Mouse (Mus musculus): ENCODE data around the gene Rab37.

Rab37 gene

DNA sequence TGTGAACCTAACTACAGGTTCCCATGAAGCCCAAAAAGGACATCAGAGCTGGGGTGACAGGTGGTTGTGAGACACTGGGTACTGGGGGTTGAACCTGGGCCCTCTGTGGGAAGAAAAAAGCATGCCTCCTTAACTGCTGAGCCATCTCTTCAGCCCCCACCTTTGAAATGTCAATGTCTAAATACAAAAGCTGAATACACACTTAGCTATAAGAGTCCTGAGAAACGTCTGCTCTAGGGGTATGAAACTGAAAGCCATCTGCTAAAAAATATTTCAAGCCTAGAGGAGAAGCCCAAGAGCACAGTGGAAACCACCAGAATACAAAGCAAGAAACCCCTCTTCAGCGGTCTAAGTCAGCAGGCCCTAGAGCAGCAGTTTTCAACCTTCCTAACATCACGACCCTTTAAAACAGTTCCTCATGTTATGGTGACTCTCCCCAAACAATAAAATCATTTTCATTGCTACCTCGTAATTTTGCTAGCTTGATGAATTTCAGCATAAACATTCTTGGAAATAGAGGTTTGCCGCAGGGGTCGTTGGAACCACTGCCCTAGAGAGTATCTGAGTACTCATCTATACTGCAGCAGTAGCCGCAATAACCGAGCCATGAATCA, 40.6 kb downstream of the Rab37 start:
- no peak for DNase-seq (ENCODE audit: low read depth, low spot score)

DNA sequence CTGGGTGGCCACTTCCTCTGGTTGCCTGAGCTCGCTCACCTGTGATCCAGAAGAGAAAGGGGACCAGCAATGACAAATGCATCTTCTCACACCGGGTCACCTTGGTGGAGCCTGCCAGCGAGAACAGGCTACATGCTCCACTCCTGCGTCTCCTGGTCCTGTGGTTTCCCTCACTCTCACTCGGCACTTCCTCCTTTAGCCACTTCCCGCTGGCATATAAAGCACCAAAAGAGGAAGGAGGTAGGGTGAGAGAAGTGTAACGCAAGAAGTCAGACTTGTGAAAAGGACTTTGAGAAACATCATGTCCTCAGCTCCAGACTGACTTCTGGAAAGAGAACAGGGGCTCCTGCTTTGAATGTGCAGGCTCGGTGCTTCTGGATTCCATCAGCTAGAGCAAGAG, 42.6 kb downstream of the Rab37 start, which contains the start of gene Cd300lf:
TSS of gene Cd300lf (minus strand) at position 193 of the 400 bp plus-strand sequence.
- DNase-seq (ENCODE audit: low read depth, low spot score), result no peak

DNA sequence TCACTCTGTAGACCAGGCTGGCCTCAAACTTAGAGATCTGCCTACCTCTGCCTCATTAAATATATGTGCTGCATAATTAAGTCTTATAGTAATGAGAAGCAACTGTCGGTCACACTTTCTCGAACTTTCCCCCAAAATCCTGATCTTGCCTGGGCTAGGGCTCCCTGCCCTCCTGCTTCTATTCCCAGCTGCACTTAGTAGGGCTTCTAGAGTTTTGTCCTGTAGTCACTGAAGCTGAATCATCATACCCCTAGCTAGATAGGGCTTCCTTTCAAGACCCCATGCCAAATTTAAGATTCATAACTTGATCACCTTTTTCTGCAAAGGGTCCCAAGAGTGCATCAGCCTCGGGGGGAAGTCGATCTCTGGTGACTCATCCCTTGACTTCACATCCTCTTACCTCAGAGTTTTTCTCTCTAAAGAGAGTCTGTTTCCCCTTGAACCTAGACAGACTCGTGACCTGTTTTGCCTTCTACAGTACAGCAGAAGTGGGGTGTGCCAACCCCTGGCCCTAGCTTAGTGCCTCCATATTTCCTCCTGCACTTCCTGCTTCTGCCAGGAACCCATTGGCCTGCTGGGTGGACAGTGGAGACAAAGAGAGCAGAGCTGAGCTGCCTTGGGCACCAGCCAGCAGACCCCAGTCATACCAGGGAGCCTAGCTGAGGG, 47.5 kb downstream of the Rab37 start:
- no peak for DNase-seq (ENCODE audit: low read depth, low spot score)

DNA sequence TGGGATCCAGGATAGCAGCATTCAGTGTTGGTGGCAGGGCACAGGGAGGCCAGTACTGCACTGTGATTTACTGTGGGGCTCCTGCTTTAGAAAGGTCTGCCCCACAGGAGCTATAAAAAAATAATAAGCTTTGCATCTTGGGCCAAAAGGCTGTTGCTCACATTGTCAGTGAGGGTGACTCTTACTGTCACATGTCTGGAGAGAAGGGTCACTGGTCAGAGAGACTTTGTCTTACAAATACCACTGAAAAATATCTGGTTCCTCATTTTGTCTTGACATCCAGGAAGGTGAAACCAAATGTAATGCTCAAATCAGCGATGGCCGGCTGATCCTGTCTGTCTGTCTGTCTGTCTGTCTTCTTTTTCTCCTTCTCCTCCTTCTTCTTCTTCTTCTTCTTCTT, 50.7 kb downstream of the Rab37 start:
- DNase-seq (ENCODE audit: low read depth, low spot score), result no peak

DNA sequence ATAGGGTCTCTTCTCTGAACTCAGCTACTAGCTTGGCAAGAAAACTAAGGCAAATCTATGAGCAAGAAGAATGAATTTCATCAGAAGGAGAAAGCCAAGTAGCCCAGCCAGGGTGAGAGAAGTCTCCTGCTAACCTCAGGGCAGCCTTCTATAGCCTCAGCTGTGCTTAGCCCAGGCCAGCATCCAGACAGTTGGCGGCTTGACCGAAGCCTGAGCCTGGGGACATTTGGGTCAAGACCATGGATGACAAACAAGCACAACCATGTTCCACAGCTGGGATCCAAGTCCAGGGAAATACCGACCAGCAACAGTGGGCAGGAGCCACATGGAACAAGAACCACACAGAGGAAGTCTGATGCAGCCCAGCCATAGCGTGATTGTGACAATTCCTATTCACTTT, 56.6 kb downstream of the Rab37 start:
- DNase-seq (ENCODE audit: low read depth, low spot score), result no peak

DNA sequence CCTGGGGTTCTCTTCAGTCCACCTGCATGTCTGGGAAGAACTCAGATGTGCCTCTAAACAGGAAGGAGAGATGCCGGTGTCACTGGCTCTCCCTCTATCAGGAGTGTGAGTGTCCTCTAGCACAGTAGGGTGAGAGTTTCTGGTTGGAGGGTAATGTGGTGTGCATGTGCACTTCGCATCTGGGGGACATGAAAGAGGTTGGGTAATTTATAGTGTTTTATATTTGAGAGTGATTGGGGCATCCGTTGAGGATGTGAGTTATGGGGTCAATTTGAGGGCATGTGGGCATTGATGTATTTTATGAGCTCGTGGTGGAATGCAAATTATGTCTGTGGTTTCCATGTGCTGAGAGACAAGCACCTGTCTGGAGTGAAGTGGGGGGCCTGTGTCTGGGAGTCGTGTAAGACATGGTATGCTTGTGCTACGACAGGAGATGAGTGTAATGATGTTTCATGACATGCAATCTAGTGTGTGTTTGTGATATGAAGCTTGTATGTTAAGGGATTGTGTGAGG, 59.6 kb downstream of the Rab37 start:
- DNase-seq (ENCODE audit: low read depth, low spot score), result no peak

DNA sequence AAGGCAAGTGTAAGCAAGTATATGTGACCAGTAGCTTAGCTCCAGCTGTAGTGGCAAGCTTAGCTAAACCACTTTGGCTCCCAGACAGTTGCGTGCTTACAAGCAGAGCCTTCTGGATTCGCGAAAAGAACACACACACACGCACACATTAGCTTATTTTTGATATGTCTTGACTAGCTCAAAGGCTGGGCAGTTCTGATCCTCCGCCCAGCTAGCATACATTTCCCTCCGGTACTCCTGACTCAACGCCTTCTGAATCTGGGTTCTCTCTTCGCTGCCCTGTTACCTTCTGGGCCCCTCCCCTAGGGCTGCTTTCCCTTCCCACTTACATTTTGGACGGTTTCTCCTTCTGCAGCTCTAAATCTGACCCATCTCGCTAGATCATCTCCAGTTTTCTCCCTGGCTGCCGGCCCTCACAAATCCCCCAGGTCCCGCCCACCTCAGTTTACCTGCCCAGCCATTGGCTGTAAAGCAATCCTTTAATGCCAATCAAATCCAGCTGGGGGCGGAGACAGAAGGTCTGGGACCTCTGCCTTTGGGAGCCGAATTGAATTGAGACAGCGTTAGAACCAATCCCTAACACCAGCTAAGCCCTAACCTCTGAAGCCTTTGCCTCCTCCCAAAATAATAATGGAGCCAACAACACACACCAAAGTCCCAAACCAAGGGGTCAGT, 60.7 kb downstream of the Rab37 start:
- DNase-seq (ENCODE audit: low read depth, low spot score), result peak; percentile 74

DNA sequence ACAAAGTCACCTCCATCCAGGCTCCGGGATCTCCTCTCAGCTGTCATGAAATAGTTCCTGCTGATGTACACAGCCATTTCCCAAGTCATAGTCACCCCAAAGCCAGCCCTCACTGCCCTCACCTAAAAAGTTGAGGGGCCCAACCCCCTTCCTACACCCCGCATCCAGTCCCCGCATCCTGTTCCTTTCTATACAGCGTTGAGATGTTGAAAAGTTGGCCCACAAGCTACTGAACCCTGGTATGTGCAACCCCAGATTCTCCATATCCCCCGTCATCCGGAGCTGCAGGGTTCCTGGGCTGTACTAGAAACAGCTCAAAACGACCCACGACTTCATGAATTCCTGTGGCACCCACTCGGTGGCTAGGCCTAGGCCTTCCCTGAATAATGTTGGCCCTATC, 61.9 kb downstream of the Rab37 start:
- no peak for DNase-seq (ENCODE audit: low read depth, low spot score)

DNA sequence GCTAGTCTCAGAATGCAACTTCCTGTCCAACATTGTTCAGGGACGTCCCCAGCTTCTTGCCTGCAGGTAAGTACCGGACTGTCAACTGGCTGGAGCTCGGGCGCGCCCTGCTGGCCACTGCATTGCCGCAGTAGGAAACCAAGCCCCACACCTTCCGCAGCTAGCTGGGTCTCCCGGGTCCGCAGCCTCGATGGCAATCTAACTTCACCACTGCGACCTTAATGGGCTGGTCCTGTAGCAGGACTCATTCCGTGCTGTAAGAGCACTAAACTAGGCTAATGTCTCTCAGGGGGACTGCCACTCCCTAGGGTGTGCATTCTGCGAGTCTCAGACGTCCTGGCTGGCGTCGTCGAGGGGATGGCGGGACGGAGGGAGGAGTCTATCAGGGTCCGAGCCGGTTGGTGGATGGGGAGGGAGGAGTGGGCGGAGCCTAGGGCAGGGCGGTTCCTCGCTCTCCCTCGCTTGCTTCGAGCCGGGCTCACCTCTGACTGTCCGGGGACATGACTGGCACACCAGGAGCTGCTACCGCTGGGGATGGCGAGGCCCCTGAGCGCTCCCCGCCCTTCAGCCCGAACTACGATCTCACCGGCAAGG, 62.6 kb downstream of the Rab37 start:
- DNase-seq (ENCODE audit: low read depth, low spot score), result peak; percentile 53

DNA sequence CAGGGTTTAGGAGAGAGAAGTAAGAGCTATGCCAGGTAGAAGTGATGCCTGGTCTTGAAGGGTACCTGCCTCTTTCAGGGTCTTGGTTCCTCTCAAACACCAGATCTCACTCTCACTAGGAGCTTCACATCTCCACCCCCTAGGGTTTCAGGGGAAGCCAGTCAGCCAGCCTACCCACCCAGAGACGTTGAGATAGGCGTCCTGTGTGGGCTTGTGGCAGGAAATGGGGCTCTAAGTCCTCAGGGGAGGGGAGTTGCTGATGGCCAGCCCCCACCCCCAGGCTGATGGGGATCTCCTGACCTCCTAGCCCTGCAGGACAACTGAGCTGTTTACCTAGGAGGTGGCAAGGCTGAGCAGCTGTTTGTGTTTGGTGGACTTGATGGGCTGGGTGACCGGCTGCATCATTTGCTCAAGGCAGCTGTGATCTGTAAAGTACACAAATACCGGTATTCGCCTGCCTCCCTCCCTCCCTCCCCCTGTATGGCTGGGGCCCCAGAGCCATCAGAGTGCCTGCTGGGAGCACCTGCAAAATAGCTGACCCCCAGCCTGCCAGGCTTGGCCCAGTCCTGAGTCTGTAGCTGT, 63.9 kb downstream of the Rab37 start:
- no peak for DNase-seq (ENCODE audit: low read depth, low spot score)

DNA sequence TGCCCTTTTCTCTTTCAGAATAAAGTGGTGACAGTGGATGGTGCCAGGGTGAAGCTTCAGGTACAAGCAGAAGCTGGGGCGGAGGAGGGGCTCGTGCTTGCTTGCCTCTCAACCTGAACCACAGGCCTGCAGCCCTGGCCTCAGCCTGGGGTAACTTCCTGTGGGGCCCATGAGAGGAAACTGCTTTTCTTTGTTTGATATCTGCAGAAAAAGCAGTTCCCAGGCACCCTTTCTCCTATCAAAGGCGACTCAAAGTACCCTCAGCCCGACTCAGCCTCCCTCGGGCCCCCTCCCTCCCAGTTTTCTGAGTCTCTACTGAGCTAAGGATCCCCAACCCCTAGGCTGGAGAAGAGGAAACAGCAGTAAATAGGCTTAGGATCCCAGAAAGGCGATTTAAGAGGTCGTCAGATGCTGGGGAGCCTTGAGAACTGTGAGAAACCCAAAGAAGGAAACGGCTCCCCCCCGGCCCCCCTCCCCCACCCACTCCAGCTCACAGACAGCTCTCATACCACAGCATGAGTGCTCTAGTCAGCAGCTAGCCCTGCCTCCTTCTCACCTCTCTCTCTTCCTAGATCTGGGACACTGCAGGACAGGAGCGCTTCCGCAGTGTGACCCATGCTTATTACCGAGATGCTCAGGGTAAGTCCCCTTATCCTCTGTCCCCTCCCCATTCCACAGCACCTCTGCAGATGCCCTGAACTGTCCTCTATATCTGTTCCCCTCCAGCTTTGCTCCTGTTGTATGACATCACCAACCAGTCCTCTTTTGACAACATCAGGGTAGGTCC, 66.9 kb downstream of the Rab37 start:
- DNase-seq (ENCODE audit: low read depth, low spot score), result no peak

DNA sequence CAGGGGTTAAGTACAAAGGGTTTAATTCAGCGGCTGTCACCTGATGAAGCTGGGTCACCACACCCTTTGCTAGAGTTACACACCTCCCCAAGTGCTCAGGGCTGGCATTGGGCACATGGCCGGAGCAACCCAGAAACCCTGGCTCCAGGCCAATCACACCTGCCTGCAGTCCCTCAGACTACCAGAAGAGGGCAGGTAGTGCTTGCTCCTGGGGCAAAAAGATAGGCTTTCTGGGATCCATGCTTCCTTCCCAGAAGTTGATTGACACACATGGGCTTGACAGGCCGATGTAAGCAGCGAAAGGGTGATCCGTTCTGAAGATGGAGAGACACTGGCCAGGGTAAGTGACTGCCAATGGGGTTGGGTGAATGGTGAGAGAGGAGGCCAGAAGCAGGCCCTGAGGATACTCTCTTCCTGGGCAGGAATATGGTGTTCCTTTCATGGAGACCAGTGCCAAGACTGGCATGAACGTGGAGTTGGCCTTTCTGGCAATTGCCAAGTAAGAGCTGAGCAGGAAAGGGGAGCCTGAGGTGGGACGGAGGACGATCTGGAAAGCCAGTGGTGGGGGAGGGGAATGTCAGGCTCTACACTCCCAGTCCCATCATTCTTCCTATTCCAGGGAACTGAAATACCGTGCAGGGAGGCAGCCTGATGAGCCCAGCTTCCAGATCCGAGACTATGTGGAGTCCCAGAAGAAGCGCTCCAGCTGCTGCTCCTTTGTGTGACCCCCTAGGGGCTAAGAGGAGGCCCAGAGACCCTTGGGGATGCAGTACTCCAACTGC, 69.0 kb downstream of the Rab37 start:
- DNase-seq (ENCODE audit: low read depth, low spot score), result no peak

DNA sequence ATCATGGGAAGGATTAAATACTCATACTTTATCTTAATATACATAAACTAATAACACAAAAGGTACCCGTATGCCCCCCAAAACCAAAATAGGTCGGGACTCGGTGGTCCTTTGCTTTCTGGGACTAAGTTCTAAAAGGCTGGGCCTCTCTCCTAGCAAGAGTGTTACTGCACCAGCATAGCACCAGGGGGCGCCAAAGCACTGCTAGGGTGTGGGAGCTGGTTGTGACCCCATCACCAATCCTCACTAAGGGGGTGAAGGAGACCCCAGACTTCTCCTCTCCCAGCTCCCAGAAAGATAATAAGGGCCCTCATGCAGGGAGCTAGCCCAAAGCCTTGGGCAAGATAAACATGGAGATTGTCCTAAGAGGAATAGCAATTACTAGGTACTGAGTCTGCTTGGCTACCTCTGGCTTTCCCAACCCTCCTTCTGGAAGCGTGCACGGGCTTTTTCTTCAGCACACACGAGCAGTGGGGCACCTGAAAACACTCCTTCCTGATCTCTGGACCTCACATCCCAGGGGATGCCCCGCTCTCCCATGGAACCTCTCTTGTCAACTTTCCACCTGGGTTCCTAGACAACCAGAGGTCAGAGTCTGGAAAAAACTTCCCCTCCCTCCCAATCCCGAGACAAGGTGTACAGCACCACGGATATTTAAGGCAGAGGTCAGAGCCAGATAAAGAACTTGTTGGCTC, 69.8 kb downstream of the Rab37 start:
- no peak for DNase-seq (ENCODE audit: low read depth, low spot score)

DNA sequence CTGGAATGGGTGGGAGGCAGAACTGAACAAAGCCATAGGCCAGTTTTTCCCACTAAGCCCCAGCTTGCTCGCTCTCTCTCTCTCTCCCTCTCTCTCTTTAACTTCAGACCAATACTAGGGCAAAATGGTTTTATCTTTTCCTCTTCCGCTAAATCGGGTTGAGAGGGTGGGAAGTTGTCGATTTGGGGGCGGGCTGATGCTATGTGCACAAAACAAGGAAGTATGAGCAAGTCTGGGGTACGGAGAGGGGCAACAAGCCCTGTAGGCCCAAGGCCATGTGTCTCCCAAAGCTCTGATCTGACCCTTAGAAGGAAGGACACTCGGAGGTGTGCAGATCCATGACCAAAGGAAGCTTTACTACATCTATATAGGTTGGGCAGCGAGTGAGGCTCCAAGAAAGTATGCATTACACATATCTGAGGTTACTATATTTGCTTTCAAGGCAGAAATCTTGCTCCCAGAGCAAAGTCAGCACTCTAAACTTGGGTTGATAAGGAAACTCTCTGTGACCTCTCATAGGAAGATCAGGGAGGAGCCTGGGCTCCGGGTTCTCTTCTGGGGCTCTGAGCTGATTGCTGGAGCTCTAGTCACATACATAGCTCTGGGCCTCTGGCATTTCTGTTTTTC, 70.5 kb downstream of the Rab37 start:
- no peak for DNase-seq (ENCODE audit: low read depth, low spot score)

DNA sequence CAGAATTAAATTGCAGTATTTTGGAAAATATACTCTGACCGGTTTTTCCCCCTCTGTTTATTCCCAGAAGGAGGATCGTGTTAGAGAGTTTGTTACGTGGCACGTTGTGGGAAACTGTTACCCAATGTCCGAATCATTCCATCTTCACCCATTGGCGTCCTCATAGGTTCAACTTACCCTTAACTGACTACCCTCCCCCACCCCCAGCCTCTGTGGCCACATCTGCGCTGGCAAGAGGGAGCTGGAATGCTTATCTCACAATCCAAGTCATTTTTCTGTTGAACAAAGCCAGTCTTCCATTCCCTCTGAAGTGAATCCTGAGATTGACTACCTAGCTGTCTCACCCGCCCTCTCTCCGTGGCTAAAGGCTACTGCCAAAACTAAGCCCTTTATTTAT, 71.0 kb downstream of the Rab37 start:
- no peak for DNase-seq (ENCODE audit: low read depth, low spot score)

DNA sequence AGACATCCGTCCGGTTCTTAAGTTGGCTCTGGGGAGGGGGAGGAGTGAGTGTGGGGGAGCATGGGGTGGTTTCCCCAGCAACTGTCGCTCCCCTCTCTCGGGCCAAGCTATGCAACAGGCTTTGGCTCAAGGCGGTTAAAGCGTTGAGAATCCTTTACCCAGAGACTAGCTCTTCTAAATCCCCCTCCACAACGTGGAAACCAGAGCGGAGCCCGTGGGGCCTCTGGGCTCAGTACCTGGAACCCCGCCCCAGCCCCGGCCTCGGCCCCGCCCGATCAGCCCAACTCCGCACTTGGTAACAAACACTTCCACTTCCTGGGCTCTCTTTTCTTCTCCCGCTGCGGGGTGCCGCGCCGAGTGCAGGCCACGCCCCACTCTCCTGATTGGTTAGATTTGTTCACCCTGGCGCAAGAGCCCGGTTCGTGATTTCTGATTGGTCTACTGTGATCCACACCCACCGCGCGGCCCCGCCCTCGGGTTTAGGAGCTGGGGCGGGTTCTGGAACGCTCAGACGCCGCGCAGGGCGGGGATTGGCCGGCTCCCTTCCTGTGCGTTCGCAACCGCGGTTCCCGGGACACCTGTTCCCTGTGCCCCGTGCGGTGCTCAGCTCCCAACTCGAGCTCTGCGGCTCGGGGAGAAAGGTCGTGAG, 71.7 kb downstream of the Rab37 start, which contains the start of gene Slc9a3r1:
TSS of gene Slc9a3r1 (plus strand) at position 510 of the 649 bp plus-strand sequence.
- DNase-seq (ENCODE audit: low read depth, low spot score), result peak; percentile 80

DNA sequence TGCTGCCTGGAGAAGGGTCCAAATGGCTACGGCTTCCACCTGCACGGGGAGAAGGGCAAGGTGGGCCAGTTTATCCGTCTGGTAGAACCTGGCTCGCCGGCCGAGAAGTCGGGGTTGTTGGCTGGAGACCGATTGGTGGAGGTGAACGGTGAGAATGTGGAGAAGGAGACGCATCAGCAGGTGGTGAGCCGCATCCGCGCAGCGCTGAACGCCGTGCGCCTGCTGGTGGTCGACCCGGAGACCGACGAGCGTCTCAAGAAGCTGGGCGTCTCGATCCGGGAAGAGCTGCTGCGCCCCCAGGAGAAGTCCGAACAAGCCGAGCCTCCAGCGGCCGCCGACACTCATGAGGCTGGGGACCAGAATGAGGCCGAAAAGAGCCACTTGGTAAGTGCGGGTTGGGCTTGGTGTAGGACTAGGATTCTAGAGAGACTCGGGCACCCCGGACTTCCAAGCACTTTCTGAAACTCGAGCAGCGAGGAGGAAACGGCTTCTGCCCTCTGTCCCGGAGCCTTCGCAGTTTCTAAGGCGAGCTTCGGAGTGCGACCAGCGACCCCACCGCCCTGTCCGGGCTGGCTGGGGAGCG, 72.4 kb downstream of the Rab37 start:
- DNase-seq (ENCODE audit: low read depth, low spot score), result no peak

DNA sequence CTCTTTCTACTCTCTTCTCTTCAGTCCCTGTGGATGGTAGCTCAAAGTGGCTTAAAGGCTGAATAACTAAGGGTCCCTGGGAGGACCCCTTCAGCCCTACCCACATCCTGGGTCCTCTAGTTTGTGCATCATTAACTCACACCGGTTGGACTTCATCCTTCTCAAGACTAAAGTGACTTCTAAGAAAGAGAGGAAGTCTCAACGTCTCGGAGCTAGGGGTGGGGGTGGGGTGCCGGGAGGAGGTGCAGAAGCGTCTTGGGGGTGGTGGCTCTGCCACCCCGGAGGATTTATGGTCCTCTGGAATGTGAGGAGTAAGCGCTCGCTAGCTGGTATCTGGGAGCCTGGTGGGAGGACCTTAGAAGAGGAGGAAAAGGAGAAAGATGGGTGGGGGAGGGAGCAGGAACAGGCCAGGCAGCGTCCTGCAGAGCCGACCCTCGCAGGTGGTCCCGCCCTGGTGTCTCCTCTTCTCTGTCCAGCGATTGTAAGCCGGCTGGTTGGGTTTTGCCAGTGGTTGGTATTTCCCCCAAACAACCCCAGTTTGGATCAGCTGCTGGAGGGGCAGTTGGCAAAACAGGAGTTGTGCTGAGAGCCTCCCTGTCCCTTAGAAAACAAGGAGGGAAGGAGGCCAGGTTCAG, 73.2 kb downstream of the Rab37 start:
- DNase-seq (ENCODE audit: low read depth, low spot score), result no peak
